Mouse (Mus musculus) stomach, postnatal 0 days (tissue): ENCODE results near the gene Cldn7.

Experiments used
- CTCF ChIP-seq: IDR thresholded peaks from 2 replicates; pipeline ENCODE4 v1.5.1; 2016; ENCODE audit warnings: antibody characterized with exemption, low read depth, mild to moderate bottlenecking, moderate library complexity
- EP300 ChIP-seq: optimal IDR thresholded peaks from 2 replicates; pipeline ENCODE3; 2016; ENCODE audit warnings: antibody characterized with exemption

DNA sequence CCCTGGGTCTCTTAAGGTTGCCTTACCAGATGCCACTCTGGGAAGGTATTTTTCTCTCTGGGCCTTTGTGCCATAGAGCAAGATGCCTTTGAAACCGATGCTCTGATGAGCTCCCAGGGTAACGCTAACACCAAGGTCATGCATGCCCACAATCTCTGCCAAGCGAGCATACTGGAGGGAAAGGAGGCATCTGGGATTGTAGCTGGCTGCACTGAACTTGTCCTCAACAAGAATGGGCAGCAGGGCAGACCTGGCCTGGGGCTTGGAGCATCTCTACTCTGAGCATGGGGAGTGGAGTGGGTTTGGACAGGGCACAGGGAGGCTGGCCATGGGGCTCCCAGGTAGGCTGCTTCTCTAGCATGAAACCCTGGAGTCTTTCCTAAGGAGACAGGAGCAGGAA lies 48.8 kb downstream of the Cldn7 start:
- TF ChIP-seq CTCF (no peak), EP300 (no peak)
